Mouse (Mus musculus) myocyte (in vitro differentiated cells): ENCODE results near the gene Ncam1.

Experiments
- CEBPB ChIP-seq: IDR thresholded peaks from 2 replicates; pipeline ENCODE4 v1.6.1; 2011; ENCODE audit warnings: mild to moderate bottlenecking, moderate library complexity; ENCODE audit not compliant: poor library complexity, insufficient read depth, severe bottlenecking
- E2F4 ChIP-seq: IDR thresholded peaks from one replicate; pipeline ENCODE4 v1.6.1; 2011; ENCODE audit warnings: mild to moderate bottlenecking, control low read depth, moderate library complexity; ENCODE audit not compliant: insufficient read depth
- MAX ChIP-seq: IDR thresholded peaks from one replicate; pipeline ENCODE4 v1.6.1; 2011; ENCODE audit warnings: low read depth, mild to moderate bottlenecking, control low read depth
- MYOD1 ChIP-seq, 3 experiments: IDR thresholded peaks; one replicate each; pipeline ENCODE4 v1.6.1; 2011; ENCODE audit warnings: control low read depth in 2 of 3, low read depth in 2 of 3, mild to moderate bottlenecking in 2 of 3, moderate library complexity in 1 of 3; ENCODE audit not compliant: insufficient read length in 2 of 3, control insufficient read depth in 1 of 3
- MYOG ChIP-seq, 3 experiments: IDR thresholded peaks; one replicate each; pipeline ENCODE4 v1.6.1; 2011; ENCODE audit warnings: control low read depth in 2 of 3, low read depth in 2 of 3, mild to moderate bottlenecking in 2 of 3; ENCODE audit not compliant: insufficient read length in 2 of 3, control insufficient read depth in 1 of 3, insufficient read depth in 1 of 3
- POLR2A ChIP-seq: IDR thresholded peaks from one replicate; pipeline ENCODE4 v1.6.1; 2011; ENCODE audit warnings: low read depth, mild to moderate bottlenecking, control low read depth, moderate library complexity; ENCODE audit not compliant: insufficient read length
- POLR2AphosphoS2 ChIP-seq: IDR thresholded peaks from one replicate; pipeline ENCODE4 v1.6.1; 2011; ENCODE audit warnings: low read depth, control low read depth; ENCODE audit not compliant: insufficient read length
- REST ChIP-seq: IDR thresholded peaks from one replicate; pipeline ENCODE4 v1.6.1; 2011; ENCODE audit warnings: mild to moderate bottlenecking, control low read depth, moderate library complexity; ENCODE audit not compliant: insufficient read depth, insufficient read length
- SRF ChIP-seq: IDR thresholded peaks from one replicate; pipeline ENCODE4 v1.6.1; 2011; ENCODE audit warnings: low read depth; ENCODE audit not compliant: control insufficient read depth, insufficient read length
- TCF12 ChIP-seq: IDR thresholded peaks from one replicate; pipeline ENCODE4 v1.6.1; 2011; ENCODE audit warnings: mild to moderate bottlenecking, control low read depth; ENCODE audit not compliant: poor library complexity, insufficient read depth, severe bottlenecking
- TCF3 ChIP-seq: IDR thresholded peaks from one replicate; pipeline ENCODE4 v1.6.1; 2011; ENCODE audit warnings: low read depth, control low read depth; ENCODE audit not compliant: insufficient read length
- USF1 ChIP-seq: IDR thresholded peaks from one replicate; pipeline ENCODE4 v1.6.1; 2011; ENCODE audit warnings: low read depth, mild to moderate bottlenecking, control low read depth, moderate library complexity

DNA sequence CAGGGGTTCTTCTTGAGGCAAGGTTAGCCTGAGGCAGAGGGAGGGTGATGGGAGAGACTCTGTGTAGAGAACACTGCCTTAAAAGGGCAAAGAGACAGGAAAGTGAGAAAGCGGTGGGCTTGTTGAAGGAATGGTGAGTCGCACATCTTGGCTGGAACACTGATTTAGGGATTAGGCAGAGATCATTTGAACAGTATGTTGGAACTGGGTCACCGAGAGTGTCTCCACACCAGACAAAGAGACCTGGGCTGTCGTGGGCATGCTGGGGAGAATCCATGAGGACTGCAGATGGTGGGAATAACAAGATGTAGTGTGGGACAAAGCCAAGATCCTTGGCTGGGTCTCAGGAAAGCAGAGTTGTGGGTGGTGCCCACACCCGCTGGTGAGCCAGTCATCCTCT, 76.0 kb downstream of the Ncam1 start:
- TF ChIP-seq POLR2A: no peak
- TF ChIP-seq POLR2AphosphoS2: no peak
- no peak for TF ChIP-seq TCF12
- no peak for TF ChIP-seq USF1
- TF ChIP-seq MAX: no peak
- TF ChIP-seq MYOD1 (IDR thresholded peaks at IDR 0.05; ENCODE audit: control insufficient read depth in 1 of 3, insufficient read length in 2 of 3, low read depth in 2 of 3): no peak
- TF ChIP-seq E2F4: no peak
- peak; percentile 86 for TF ChIP-seq SRF
- no peak for TF ChIP-seq CEBPB
- no peak for TF ChIP-seq MYOG (IDR thresholded peaks at IDR 0.05; ENCODE audit: control insufficient read depth in 1 of 3, insufficient read depth in 1 of 3, insufficient read length in 2 of 3, low read depth in 2 of 3)
- no peak for TF ChIP-seq REST
- no peak for TF ChIP-seq TCF3
